Mouse (Mus musculus) lung, postnatal 10 days (tissue): ENCODE measurements around the gene Tmco4.
"Not testable (repeated sequence)": the region's sequence is repeated elsewhere in the genome, so short reads cannot be mapped to it uniquely, and the experiment has no call there.

Experiments used
- DNase-seq: peaks from one replicate; pipeline ENCODE4 v3.0.0; 2021

Tmco4 gene

GRCm38 (mm10) chr4:138974540-138974939, 1.9 kb downstream of the Tmco4 start:
- DNase-seq: not testable (repeated sequence)

- DNase-seq: no peak
These were observed 2.5 kb downstream of the Tmco4 start for GRCm38 (mm10) chr4:138975194-138975593.

- no peak for DNase-seq
These were observed 3.4 kb downstream of the Tmco4 start for GRCm38 (mm10) chr4:138976046-138976445.

GRCm38 (mm10) chr4:138980021-138980420, 7.3 kb downstream of the Tmco4 start:
- no peak for DNase-seq

GRCm38 (mm10) chr4:138980771-138981420, 8.2 kb downstream of the Tmco4 start:
- no peak for DNase-seq

- DNase-seq: no peak
These were observed 10.7 kb downstream of the Tmco4 start for GRCm38 (mm10) chr4:138983422-138983821.

GRCm38 (mm10) chr4:138984744-138985143, 12.1 kb downstream of the Tmco4 start:
- no peak for DNase-seq

GRCm38 (mm10) chr4:138986280-138986679, 13.6 kb downstream of the Tmco4 start:
- DNase-seq: no peak

GRCm38 (mm10) chr4:138994389-138994788, 21.7 kb downstream of the Tmco4 start:
- no peak for DNase-seq

- no peak for DNase-seq
These were observed 23.7 kb downstream of the Tmco4 start for GRCm38 (mm10) chr4:138996410-138996809.

- no peak for DNase-seq
These were observed 24.4 kb downstream of the Tmco4 start for GRCm38 (mm10) chr4:138997121-138997520.

- DNase-seq: no peak
These were observed 25.9 kb downstream of the Tmco4 start for GRCm38 (mm10) chr4:138998611-138999010.

- DNase-seq: no peak
These were observed 28.3 kb downstream of the Tmco4 start for GRCm38 (mm10) chr4:139001026-139001425.

- peak; percentile 56 for DNase-seq
These were observed 28.7 kb downstream of the Tmco4 start for GRCm38 (mm10) chr4:139001433-139001832.

- DNase-seq: no peak
These were observed 31.4 kb downstream of the Tmco4 start for GRCm38 (mm10) chr4:139004067-139004466.

GRCm38 (mm10) chr4:139005214-139005613, 32.5 kb downstream of the Tmco4 start:
- DNase-seq: no peak

- DNase-seq: no peak
These were observed 34.7 kb downstream of the Tmco4 start for GRCm38 (mm10) chr4:139007353-139007752.

- no peak for DNase-seq
These were observed 35.4 kb downstream of the Tmco4 start for GRCm38 (mm10) chr4:139007981-139008536.

- no peak for DNase-seq
These were observed 38.6 kb downstream of the Tmco4 start for GRCm38 (mm10) chr4:139011201-139011702.

- DNase-seq: no peak
These were observed 40.6 kb downstream of the Tmco4 start for GRCm38 (mm10) chr4:139013281-139013680.

GRCm38 (mm10) chr4:139014793-139015192, 42.1 kb downstream of the Tmco4 start:
- peak; percentile 11 for DNase-seq

- DNase-seq: no peak
These were observed 45.7 kb downstream of the Tmco4 start for GRCm38 (mm10) chr4:139018388-139018787.

GRCm38 (mm10) chr4:139018976-139019375, 46.3 kb downstream of the Tmco4 start:
- DNase-seq: no peak

- DNase-seq: no peak
These were observed 46.7 kb downstream of the Tmco4 start for GRCm38 (mm10) chr4:139019413-139019812.

GRCm38 (mm10) chr4:139020385-139020784, 47.7 kb downstream of the Tmco4 start:
- DNase-seq: no peak
